Mouse (Mus musculus) colon, adult 2 months (tissue): ENCODE results near the gene Nr2c2ap. TPM values are rescaled to one million over a fixed set of nuclear protein-coding genes. Genes with fewer than 3 reads are reported as not detected.

Experiments used
- polyA plus RNA-seq: library from polyadenylated mRNA; depleted of rRNA; stranded (reverse); fragments of >200 nt; gene quantifications from 2 replicates; pipeline ENCODE4 v1.2.3, GENCODE M21; 2012; rRNA removed

Nr2c2ap gene
- polyA plus RNA-seq, result 11.2 and 15.2 TPM in 2 replicates

DNA sequence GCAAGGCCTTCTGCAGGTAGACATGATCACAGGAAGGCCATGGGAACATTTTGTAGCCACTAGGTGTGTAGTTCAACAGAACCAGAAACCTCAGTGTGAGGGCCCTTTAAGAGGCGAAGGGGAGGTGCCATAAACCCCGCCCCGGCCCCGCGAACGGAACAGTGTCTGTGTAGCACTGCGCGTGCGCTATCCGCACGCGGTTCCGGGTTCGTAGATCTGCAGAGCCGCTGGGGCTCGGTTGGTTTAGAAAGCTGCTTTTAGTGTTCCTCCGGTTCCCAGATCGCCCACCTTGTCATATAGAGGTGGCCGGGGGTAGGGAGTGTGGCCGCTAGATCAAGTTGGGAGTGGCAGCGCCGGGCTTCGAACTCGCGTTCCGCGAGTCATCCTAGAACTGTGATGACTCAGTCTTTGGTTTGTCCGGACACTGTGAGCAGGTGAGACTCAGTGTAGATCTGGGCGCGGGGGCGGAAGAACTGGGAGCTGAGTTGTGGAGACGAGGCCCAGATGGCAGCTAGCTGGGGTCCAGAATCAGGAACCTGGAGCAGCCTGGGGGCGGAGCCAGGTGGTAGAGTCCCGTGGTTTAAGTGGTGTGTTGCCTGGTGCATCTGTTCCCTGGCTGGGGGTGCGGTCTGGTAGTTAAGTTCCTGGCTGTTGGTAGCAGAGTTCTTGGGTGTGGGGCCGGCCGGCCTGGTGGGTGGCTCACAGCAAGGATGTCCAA is at the start of gene Nr2c2ap:
TSS of gene Nr2c2ap (plus strand) at position 168 of the 718 bp plus-strand sequence.

DNA sequence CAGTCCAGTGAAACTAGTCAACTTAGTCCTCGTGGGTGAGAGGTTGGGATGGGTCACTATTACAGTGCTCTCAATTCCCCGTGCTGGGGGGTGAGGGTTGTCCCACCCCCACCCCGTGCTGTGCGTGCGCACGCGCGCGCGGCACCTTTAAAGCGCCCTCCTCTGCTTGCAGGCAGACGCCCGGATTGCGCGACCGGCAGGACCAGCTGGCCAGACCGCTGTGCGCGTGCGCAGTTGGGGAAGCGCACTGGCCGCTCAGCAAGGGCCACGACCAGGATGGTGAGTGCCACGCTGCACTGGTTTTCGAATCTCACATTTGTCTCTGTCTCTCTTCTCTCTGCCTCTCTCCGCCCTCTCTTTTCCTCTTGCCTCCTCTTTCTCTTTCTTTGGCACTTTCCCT is 47.8 kb upstream of the Nr2c2ap start, which contains the start of gene Hapln4:
TSS of gene Hapln4 (plus strand) at position 173 of the 400 bp plus-strand sequence.

DNA sequence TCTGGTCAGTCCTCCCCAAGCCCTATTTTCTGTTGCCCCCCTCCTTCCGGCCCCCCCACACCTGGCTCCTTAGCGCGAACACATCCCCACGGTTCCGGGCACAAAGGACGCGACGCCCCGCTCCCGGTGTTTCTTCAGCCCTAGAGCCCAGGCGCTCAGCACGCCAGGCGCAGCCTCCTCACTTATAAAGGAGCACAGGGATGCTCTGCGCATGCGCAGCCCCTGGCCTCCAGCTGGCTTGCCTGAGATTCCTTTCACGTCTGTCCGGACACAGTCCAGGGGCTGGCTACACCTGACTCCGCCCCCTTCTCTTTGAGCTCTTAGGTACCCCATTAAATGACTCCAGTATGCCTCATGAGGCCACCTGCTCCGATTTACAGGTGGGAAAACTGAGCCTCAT is 10.5 kb upstream of the Nr2c2ap start, which contains the start of gene Ncan:
TSS of gene Ncan (minus strand) at position 207 of the 400 bp plus-strand sequence.

DNA sequence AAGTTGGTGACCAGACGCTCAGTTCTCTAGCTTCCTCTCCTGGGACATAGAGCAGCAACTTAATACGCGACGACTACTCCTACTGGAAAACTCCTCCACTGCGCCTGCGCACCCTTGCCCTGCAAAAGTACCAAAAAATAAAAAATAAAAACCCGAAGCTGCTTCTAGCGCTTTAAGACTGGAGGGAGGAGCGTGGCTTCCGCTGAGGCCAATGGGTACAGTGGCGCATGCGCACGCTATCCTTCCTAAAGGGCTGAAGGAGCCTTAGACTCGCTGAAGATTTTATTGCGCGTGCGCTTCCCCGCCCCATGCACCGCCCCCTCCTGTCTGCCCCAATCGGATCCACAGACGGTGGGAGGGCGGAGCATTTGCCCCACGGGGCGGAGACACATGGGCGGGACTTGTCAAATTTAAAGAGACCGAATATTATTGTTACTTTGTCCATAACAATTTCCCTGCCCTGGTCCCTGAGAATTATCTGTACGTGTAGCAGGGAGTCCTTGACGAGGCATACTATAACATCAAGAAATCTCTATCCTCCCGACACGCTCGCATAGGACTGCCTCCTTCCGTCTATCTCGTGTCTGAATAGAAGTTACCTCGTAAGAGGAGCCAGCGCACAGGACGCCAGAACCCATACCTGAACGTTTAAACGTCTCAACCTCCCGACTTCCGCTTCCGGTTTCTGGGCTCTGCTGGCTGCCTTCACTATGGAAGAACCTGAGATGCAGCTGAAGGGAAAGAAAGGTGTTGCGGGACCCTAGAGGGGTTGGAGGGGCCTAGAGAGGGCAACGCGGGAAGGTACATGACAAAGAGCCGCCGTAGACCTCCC is 8.1 kb downstream of the Nr2c2ap start, which contains the start of the genes Rfxank, Borcs8 and Mef2b:
TSS of gene Rfxank (minus strand) at position 129 of the 832 bp plus-strand sequence.
TSS of gene Borcs8 (plus strand) at position 474 of the 832 bp plus-strand sequence.
TSS of gene Mef2b (plus strand) at position 686 of the 832 bp plus-strand sequence.

DNA sequence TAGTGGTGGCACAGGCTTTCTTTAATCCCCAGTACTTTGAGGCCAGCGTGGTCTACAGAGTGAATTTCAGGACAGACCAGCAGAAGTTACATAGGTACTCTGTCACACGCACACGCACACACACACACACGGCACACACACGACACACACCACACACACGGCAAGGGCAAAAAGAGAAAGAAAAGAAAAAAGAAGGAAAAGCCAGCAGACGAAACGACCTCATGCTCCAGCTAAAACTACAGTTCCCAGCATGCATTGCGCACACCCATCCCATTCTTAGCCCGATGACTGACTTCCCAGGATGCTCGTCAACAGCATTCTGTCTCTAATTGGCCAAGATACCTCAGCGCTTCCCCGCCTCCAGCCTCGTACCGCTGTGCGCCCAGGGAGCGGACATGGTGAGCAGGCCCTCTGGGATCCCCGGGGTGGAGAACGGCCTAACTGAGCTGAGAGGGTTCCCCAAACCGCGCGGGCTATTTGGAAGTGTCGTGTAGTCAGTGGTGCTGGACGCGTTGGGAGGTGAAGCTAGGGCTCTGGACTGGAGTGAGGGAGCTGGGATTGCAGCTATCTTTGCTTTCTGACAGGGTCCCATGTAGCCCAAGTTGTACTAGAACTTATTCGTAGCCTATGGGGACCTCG is 41.0 kb downstream of the Nr2c2ap start, which contains the start of gene Tmem161a:
TSS of gene Tmem161a (plus strand) at position 314 of the 639 bp plus-strand sequence.

Other genes starting within 250 kb of the Nr2c2ap start
- gene Cilp2, start 243.6 kb upstream of the Nr2c2ap start, polyA plus RNA-seq, result 0.09 and 0.23 TPM in 2 replicates
- gene Tssk6, start 229.1 kb upstream of the Nr2c2ap start, polyA plus RNA-seq, result 2.8 and 4.3 TPM in 2 replicates
- 148 and 213 TPM in 2 replicates for gene Ndufa13, start 228.8 kb upstream of the Nr2c2ap start, polyA plus RNA-seq
- 3.3 and 6.2 TPM in 2 replicates for gene Yjefn3, start 228.6 kb upstream of the Nr2c2ap start, polyA plus RNA-seq
- gene Gatad2a, start 134.9 kb upstream of the Nr2c2ap start, polyA plus RNA-seq, result 72.8 and 80.7 TPM in 2 replicates
- 99.7 and 112 TPM in 2 replicates for gene Mau2, start 88.6 kb upstream of the Nr2c2ap start, polyA plus RNA-seq
- gene Sugp1, start 88.5 kb upstream of the Nr2c2ap start, polyA plus RNA-seq, result 9.0 and 10.1 TPM in 2 replicates
- gene Tm6sf2, start 58.4 kb upstream of the Nr2c2ap start, polyA plus RNA-seq, result 39.3 and 82.7 TPM in 2 replicates
- 0.93 and 2.4 TPM in 2 replicates for gene Hapln4, start 47.9 kb upstream of the Nr2c2ap start, polyA plus RNA-seq
- 0.09 and 0.15 TPM in 2 replicates for gene Ncan, start 10.5 kb upstream of the Nr2c2ap start, polyA plus RNA-seq
- 39.1 and 40.5 TPM in 2 replicates for gene Rfxank, start 7.8 kb downstream of the Nr2c2ap start, polyA plus RNA-seq
- gene Borcs8, start 8.2 kb downstream of the Nr2c2ap start, polyA plus RNA-seq, result 87.7 and 91.9 TPM in 2 replicates
- gene Mef2b, start 8.4 kb downstream of the Nr2c2ap start, polyA plus RNA-seq, result 0.36 and 0.67 TPM in 2 replicates
- 132 and 143 TPM in 2 replicates for gene Tmem161a, start 41.0 kb downstream of the Nr2c2ap start, polyA plus RNA-seq
- gene Slc25a42, start 81.0 kb downstream of the Nr2c2ap start, polyA plus RNA-seq, result 23.6 and 29.4 TPM in 2 replicates
- 24.7 and 26.6 TPM in 2 replicates for gene Sugp2, start 102.9 kb downstream of the Nr2c2ap start, polyA plus RNA-seq
- 18.5 and 20.5 TPM in 2 replicates for gene Armc6, start 103.1 kb downstream of the Nr2c2ap start, polyA plus RNA-seq
- 14.8 and 15.3 TPM in 2 replicates for gene Homer3, start 151.5 kb downstream of the Nr2c2ap start, polyA plus RNA-seq
- gene Ddx49, start 171.2 kb downstream of the Nr2c2ap start, polyA plus RNA-seq, result 50.8 and 53.9 TPM in 2 replicates
- 567 and 576 TPM in 2 replicates for gene Cope, start 171.2 kb downstream of the Nr2c2ap start, polyA plus RNA-seq
- 1.2 and 1.3 TPM in 2 replicates for gene Cers1, start 184.4 kb downstream of the Nr2c2ap start, polyA plus RNA-seq
- gene Gdf1, start 198.5 kb downstream of the Nr2c2ap start, polyA plus RNA-seq, result 1.4 and 2.2 TPM in 2 replicates
- 39.4 and 51.9 TPM in 2 replicates for gene Upf1, start 221.9 kb downstream of the Nr2c2ap start, polyA plus RNA-seq
- gene Comp, start 242.2 kb downstream of the Nr2c2ap start, polyA plus RNA-seq, result 0.34 and 1.3 TPM in 2 replicates